Mouse (Mus musculus) megakaryocyte, embryonic 14.5 days (primary cell): Measurements from ENCODE around the gene Cyp2d26.

ENCODE experiments used
- FLI1 ChIP-seq: IDR thresholded peaks from 2 replicates; pipeline ENCODE4 v1.6.1; 2012; ENCODE audit warnings: low read length, inconsistent platforms, mixed read lengths
- GATA1 ChIP-seq: IDR thresholded peaks from 3 replicates; pipeline ENCODE4 v1.6.1; 2012; ENCODE audit warnings: mixed read lengths, low read length, inconsistent platforms, borderline replicate concordance

GRCm38 (mm10) chr15:82783800-82784199 lies 10.3 kb downstream of the Cyp2d26 start:
- TF ChIP-seq GATA1 = no peak
- no peak for TF ChIP-seq FLI1
